Mouse (Mus musculus): ENCODE measurements around the gene Hibadh. TPM values are rescaled to one million over a fixed set of nuclear protein-coding genes. Genes with fewer than 3 reads are reported as not detected.

Hibadh gene
- total RNA-seq, 2 experiments from 2014 or later: 44.1 to 50.1 TPM

GRCm38 (mm10) chr6:52505777-52506755 is 134.1 kb downstream of the Hibadh start:
- no peak for DNase-seq (ENCODE audit: low spot score in 2 of 2)

- peak in 1 of 2 experiments; percentile 18 for DNase-seq (ENCODE audit: low spot score in 2 of 2)
Measured at GRCm38 (mm10) chr6:52504676-52505460, 135.3 kb downstream of the Hibadh start.

GRCm38 (mm10) chr6:52502986-52503385 is 137.2 kb downstream of the Hibadh start:
- no peak for DNase-seq (ENCODE audit: low spot score in 2 of 2)

GRCm38 (mm10) chr6:52501479-52501878 is 138.7 kb downstream of the Hibadh start:
- no peak for DNase-seq (ENCODE audit: low spot score in 2 of 2)

Other genes starting within 250 kb of the Hibadh start
- 100 to 1,000 TPM; 133 to 139 TPM for gene Tax1bp1, start 73.3 kb upstream of the Hibadh start, total RNA-seq (2021)